Mouse (Mus musculus) intestine, postnatal 0 days (tissue): ENCODE measurements around the gene Samd4. TPM values are rescaled to one million over a fixed set of nuclear protein-coding genes. Genes with fewer than 3 reads are reported as not detected.

ENCODE experiments used
- ATAC-seq: fragments of 200-750 bp; cut with Nextera tagmentation; 2 replicates; pipeline ENCODE4 v1.8.0; 2017; ENCODE audit warnings: mild to moderate bottlenecking, moderate TSS enrichment, moderate library complexity
- H3K27ac ChIP-seq: fragments of 300-500 bp; sonication (generic); 2 replicates; pipeline ENCODE4 v1.5.1; 2014; ENCODE audit warnings: mild to moderate bottlenecking, low read depth, low read length, moderate library complexity
- H3K27me3 ChIP-seq: fragments of 300-500 bp; sonication (generic); replicated peaks from 2 replicates; pipeline ENCODE4 v1.6.1; 2014; ENCODE audit warnings: low read length, mixed read lengths; ENCODE audit not compliant: control insufficient read depth, insufficient read depth
- H3K36me3 ChIP-seq: fragments of 300-500 bp; sonication (generic); 2 replicates; pipeline ENCODE4 v1.6.1; 2014; ENCODE audit warnings: mild to moderate bottlenecking, moderate library complexity; ENCODE audit not compliant: control insufficient read depth, insufficient read depth
- H3K4me1 ChIP-seq: fragments of 300-500 bp; sonication (generic); replicated peaks from 2 replicates; pipeline ENCODE4 v1.6.1; 2014; ENCODE audit warnings: antibody characterized with exemption, low read length, mixed read lengths; ENCODE audit not compliant: control insufficient read depth, insufficient read depth
- H3K4me2 ChIP-seq: fragments of 300-500 bp; sonication (generic); replicated peaks from 2 replicates; pipeline ENCODE4 v1.6.1; 2014; ENCODE audit warnings: low read depth, mild to moderate bottlenecking, moderate library complexity
- H3K4me3 ChIP-seq: fragments of 300-500 bp; sonication (generic); 2 replicates; pipeline ENCODE4 v1.5.1; 2014; ENCODE audit warnings: low read depth, low read length
- H3K9ac ChIP-seq: fragments of 300-500 bp; sonication (generic); 2 replicates; pipeline ENCODE4 v1.6.1; 2014; ENCODE audit warnings: mild to moderate bottlenecking, low read depth, low read length
- H3K9me3 ChIP-seq: fragments of 300-500 bp; sonication (generic); 2 replicates; pipeline ENCODE4 v1.6.1; 2016; ENCODE audit warnings: mixed run types; ENCODE audit not compliant: control insufficient read depth
- CTCF ChIP-seq: sonication (generic); IDR thresholded peaks from 2 replicates; pipeline ENCODE4 v1.5.1; 2016; ENCODE audit warnings: low read depth, mild to moderate bottlenecking, control low read depth, antibody characterized with exemption, moderate library complexity
- WGBS: fragments of 180-500 bp; shearing (Covaris S2); extraction: QIAGEN DNeasy Blood & Tissue Kit; methylation state at CpG from one replicate; pipeline ENCODE4 v1.1.7; 2014; 5-methylcytosine and 5-hydroxymethylcytosine counted together
- polyA plus RNA-seq: library from polyadenylated mRNA; unstranded; fragments of >200 nt; fragmentation: Nextera tagmentation; extraction: Ambion mirVana; gene quantifications from 2 replicates; pipeline ENCODE4 v1.2.1, GENCODE M21; 2015

The Samd4 gene
- polyA plus RNA-seq, 1 experiment from 2014 or later: 3.1 TPM

DNA sequence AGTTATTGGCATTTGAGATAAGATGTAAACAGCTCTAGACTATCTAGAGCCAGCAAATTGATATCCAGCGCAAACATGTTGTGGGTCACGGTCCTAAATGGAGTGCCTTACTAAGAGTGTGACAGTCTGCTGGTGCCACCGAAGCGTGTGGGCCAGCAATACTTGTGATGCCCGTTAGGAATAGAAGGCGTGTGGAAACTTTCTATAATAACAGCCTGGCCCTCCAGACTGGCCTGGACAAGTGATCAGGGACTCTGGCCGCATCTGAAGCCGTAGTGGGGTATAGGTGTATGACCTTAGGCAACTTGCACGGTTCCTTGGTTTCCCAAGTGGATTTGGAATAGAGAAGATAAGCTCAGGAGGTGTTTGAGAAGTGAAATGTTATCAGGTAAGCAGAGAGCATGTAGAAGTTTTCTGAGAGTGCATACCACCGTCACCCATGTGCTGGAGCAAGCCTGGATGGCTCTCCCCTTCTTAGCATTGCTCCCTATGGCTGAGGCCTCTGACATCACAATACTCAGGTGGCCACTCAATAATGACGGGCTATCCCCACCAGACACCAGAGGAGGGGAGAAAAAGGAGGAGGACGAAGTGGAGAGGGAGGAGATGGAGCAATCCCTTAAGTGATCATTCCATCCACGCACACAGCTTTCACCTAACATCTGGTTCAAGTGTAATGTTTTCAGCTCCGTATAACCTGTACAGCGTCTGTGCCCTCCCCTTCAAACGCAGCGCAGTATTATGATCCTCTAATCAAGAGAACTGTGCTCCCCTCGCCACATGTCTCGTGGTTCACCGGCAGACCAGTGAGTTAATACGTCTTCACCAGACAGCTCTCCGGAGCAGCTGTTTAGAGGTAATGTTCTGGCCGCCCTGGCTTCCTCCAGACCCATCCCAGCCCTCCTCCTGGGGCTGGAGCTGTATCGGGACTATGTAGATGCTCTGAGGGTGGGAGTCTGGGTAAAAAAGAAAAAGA lies 118.4 kb downstream of the Samd4 start:
- no peak for TF ChIP-seq CTCF
- no peaks in the 10 kb centered on the region for H3K27me3 ChIP-seq
- ATAC-seq: no peak
- no peak overlapping the region for H3K9ac ChIP-seq
- no peaks in the 10 kb centered on the region for H3K36me3 ChIP-seq
- H3K4me2 ChIP-seq: no peak overlapping the region
- H3K27ac ChIP-seq: no peak overlapping the region
- no peaks in the 10 kb centered on the region for H3K9me3 ChIP-seq
- WGBS: 68% methylated on average over 24 of the region's 24 CpGs
- H3K4me1 ChIP-seq: no peaks in the 10 kb centered on the region
- no peak overlapping the region for H3K4me3 ChIP-seq

DNA sequence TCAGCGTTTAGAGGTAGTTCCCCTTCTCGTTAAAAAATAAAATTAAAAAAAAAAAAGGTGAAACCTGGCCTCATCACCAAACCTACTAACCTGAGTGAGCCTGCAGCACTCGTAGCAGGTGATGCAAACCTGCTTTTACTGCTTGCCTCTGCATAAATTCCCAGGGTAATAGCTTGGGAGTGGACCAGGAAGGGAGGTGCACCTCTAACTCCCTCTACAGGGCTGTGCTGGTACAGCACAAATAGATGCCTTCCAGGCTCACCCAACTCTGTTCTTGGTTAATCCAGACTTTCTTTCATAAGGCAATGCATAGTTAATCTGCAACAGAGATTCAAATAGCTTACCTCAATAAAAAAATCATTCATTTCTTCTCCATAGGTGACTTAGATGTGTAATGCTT lies 121.5 kb downstream of the Samd4 start:
- no peak overlapping the region for H3K9ac ChIP-seq
- no peaks in the 10 kb centered on the region for H3K4me1 ChIP-seq
- ATAC-seq: no peak
- H3K27me3 ChIP-seq: no peaks in the 10 kb centered on the region
- H3K36me3 ChIP-seq: no peaks in the 10 kb centered on the region
- H3K9me3 ChIP-seq: no peaks in the 10 kb centered on the region
- H3K4me2 ChIP-seq: no peak overlapping the region
- no peak overlapping the region for H3K27ac ChIP-seq
- H3K4me3 ChIP-seq: no peak overlapping the region
- WGBS: 25% methylated on average over 3 of the region's 3 CpGs
- peak; percentile 70 for TF ChIP-seq CTCF

DNA sequence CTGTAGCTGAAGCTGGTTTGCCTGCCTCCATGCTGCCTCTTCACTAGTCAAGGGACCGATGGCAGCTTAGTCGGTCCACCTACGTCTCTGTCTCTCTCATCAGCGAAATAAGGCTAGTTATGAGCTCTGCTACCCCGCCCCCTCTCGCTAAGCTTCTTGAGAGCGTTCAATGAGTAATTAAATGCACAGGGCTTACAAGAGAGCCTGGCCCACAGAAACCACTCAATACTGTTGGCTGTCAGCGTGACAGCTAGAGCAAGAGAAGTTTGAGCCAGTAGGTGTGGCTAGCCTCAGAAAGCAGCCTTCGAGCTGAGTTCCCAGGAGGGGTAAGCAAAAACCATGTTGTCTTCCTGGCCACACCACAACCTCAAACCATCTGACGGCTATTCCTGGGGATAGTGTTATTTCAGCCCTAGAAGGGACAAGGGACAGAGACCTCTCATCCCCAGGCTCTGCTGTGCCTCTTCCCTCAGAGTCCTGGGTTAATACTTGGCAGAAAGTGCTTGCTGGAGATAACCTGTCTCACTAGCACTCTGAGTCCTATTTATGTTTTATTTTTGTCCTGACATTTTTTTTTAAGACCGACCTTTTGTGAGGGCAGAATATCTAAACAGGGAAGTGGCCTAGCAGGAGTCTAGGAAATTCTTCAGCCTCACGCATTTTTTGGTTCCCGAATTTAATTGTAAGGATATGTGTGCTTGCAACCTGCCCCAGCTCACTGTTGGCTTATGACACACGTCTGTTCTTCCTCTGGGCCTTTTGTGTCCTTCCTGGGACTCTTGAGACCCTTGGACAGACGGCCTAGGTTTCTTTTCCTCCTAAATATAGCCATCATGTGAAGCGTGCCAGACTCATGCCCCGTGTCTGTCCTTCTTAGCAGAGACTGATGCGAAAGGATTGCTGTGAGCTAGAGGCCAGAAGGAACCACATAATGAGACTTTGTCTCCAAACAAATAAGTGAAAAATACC lies 128.8 kb downstream of the Samd4 start:
- H3K4me2 ChIP-seq: no peak overlapping the region
- H3K27me3 ChIP-seq: no peaks in the 10 kb centered on the region
- ATAC-seq: no peak

DNA sequence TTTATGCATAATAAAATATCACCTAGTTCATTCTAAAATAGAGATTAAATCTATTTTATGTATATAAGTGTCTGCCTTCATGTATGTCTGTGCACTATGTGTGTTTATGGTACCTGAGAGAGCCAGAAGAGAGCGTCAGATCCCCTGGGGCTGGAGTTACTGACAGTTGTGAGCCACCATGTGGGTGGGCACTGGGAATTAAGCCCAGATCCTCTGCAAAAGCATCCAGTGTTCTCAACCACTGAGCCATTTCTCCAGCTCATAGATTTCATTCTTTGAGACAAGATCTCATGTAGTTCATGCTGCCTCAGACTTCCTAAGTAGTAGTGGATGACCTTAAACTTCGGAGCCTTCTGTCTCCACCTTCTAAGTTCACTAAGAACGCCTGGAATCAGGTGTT lies 133.0 kb downstream of the Samd4 start:
- no peaks in the 10 kb centered on the region; the same call in 1 of the 2 replicates for H3K4me1 ChIP-seq
- 89% methylated on average over 3 of the region's 3 CpGs for WGBS
- TF ChIP-seq CTCF: no peak

More for the DNA sequence above, 128.8 kb downstream of the Samd4 start:
- Histone ChIP-seq H3K9ac (no peak overlapping the region), H3K4me1 (no peaks in the 10 kb centered on the region; the same call in 1 of the 2 replicates), H3K4me3 (no peak overlapping the region), H3K27ac (no peak overlapping the region), H3K9me3 (no peaks in the 10 kb centered on the region), H3K36me3 (no peaks in the 10 kb centered on the region)
- TF ChIP-seq CTCF: no peak
- 69% methylated on average over 18 of the region's 18 CpGs for WGBS

DNA sequence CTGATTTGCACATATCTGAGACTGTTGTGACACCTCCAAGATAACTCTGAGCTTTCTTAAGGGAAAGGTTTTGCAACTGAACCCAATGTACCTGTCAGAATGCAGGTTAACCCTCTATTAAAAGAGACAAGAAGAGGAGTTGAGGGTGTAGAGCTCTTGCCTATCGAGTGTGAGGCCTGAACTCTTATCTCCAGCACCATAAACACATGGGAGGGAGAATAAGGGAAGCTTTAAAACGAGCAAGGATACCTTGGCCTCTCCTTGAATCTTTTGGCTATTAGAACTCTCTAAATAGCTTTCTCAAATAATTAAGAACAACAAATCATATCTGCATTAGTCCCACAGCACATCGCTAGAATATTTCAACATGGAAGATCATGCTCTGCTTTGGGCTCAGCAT lies 135.0 kb downstream of the Samd4 start:
- Histone ChIP-seq H3K4me1 (no peaks in the 10 kb centered on the region), H3K27ac (no peak overlapping the region), H3K9ac (no peak overlapping the region), H3K9me3 (no peaks in the 10 kb centered on the region), H3K4me2 (no peak overlapping the region), H3K27me3 (no peaks in the 10 kb centered on the region), H3K4me3 (no peak overlapping the region), H3K36me3 (no peaks in the 10 kb centered on the region)
- ATAC-seq: no peak
- 50% methylated on average over 3 of the region's 3 CpGs for WGBS
- TF ChIP-seq CTCF: no peak

More for the DNA sequence above, 133.0 kb downstream of the Samd4 start:
- Histone ChIP-seq H3K9me3 (no peaks in the 10 kb centered on the region), H3K4me3 (no peak overlapping the region), H3K9ac (no peak overlapping the region), H3K27ac (no peak overlapping the region), H3K27me3 (no peaks in the 10 kb centered on the region), H3K36me3 (no peaks in the 10 kb centered on the region), H3K4me2 (no peak overlapping the region)
- no peak for ATAC-seq

DNA sequence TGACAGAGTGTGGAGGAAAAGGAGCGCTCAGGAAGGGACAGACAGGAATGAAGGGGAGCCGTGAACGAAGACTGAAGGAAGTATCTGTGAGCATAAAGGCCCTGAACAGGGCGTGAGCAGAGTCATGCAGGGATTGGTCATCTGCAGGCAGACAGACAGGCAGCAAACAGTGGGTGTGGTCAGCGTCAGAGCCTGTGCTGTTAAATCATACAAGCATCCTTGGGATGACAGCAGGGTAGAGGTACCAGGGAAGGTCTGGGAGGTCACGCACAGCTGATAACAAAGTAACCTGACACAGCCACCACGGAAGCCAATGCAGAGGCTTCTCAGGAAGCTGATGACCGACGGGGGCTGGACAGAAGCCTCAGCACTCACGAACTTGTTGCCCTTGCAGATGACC lies 138.2 kb downstream of the Samd4 start:
- WGBS: 30% methylated on average over 10 of the region's 10 CpGs
- Histone ChIP-seq H3K4me3 (no peak overlapping the region), H3K9ac (no peak overlapping the region), H3K9me3 (no peaks in the 10 kb centered on the region), H3K36me3 (no peaks in the 10 kb centered on the region), H3K27ac (no peak overlapping the region), H3K4me1 (no peaks in the 10 kb centered on the region), H3K27me3 (no peaks in the 10 kb centered on the region), H3K4me2 (no peak overlapping the region)
- ATAC-seq: no peak
- TF ChIP-seq CTCF: no peak
